Mouse (Mus musculus) NIH3T3 (cell line): ENCODE measurements around the gene Itih4.
A peak's percentile ranks its signal among the peaks of the same experiment; 100 is the strongest.

Experiments
- DNase-seq: peaks from one replicate; pipeline ENCODE4 v3.0.0-alpha.2; 2012; ENCODE audit warnings: low read depth

The Itih4 gene

GRCm38 (mm10) chr14:30886204-30886603 lies at the start of gene Itih4:
Gene Itih4, plus strand, starts transcription at chr14:30886476.
- DNase-seq = no peak

- DNase-seq = no peak
Measured at GRCm38 (mm10) chr14:30837416-30837996, 48.8 kb upstream of the Itih4 start.

- no peak for DNase-seq
Measured at GRCm38 (mm10) chr14:30843701-30844100, 42.6 kb upstream of the Itih4 start.

GRCm38 (mm10) chr14:30850504-30850903 lies 35.8 kb upstream of the Itih4 start:
- DNase-seq = no peak

- no peak for DNase-seq
Measured at GRCm38 (mm10) chr14:30852325-30852724, 34.0 kb upstream of the Itih4 start.

GRCm38 (mm10) chr14:30855316-30855715 lies 31.0 kb upstream of the Itih4 start:
- no peak for DNase-seq

- no peak for DNase-seq
Measured at GRCm38 (mm10) chr14:30856885-30857507, 29.3 kb upstream of the Itih4 start.

GRCm38 (mm10) chr14:30857990-30858389 lies 28.3 kb upstream of the Itih4 start:
- DNase-seq = peak; percentile 34

GRCm38 (mm10) chr14:30861421-30862125 lies 24.7 kb upstream of the Itih4 start:
- no peak for DNase-seq

- no peak for DNase-seq
Measured at GRCm38 (mm10) chr14:30862368-30862767, 23.9 kb upstream of the Itih4 start.

- peak; percentile 63 for DNase-seq
Measured at GRCm38 (mm10) chr14:30865311-30865710, 21.0 kb upstream of the Itih4 start.

GRCm38 (mm10) chr14:30867042-30867441 lies 19.2 kb upstream of the Itih4 start:
- DNase-seq = peak; percentile 92

- DNase-seq = no peak
Measured at GRCm38 (mm10) chr14:30868826-30869225, 17.4 kb upstream of the Itih4 start.

- DNase-seq = no peak
Measured at GRCm38 (mm10) chr14:30869391-30869801, 16.9 kb upstream of the Itih4 start.

GRCm38 (mm10) chr14:30870206-30871147 lies 15.8 kb upstream of the Itih4 start:
- DNase-seq = peak; percentile 70

GRCm38 (mm10) chr14:30874095-30874700 lies 12.1 kb upstream of the Itih4 start:
- DNase-seq = no peak

- peak; percentile 37 for DNase-seq
Measured at GRCm38 (mm10) chr14:30875130-30875865, 11.0 kb upstream of the Itih4 start.

GRCm38 (mm10) chr14:30875955-30876354 lies 10.3 kb upstream of the Itih4 start:
- DNase-seq = no peak

- DNase-seq = no peak
Measured at GRCm38 (mm10) chr14:30876451-30876850, 9.8 kb upstream of the Itih4 start.

- no peak for DNase-seq
Measured at GRCm38 (mm10) chr14:30877827-30878226, 8.4 kb upstream of the Itih4 start.

- DNase-seq = peak; percentile 79
Measured at GRCm38 (mm10) chr14:30878958-30879571, 7.2 kb upstream of the Itih4 start, which contains the start of gene Mustn1. Gene Mustn1, plus strand, starts transcription at chr14:30879200.
